Mouse (Mus musculus): Measurements from ENCODE around the gene Pcsk5.

Pcsk5 gene

GRCm38 (mm10) chr19:17572315-17572714 is 265.1 kb downstream of the Pcsk5 start:
- no peak for DNase-seq (ENCODE audit: low read depth)

GRCm38 (mm10) chr19:17570936-17571335 is 266.5 kb downstream of the Pcsk5 start:
- no peak for DNase-seq (ENCODE audit: low read depth)

- no peak for DNase-seq (ENCODE audit: low read depth)
Measured at GRCm38 (mm10) chr19:17567264-17567663, 270.2 kb downstream of the Pcsk5 start.

- DNase-seq (ENCODE audit: low read depth) = no peak
Measured at GRCm38 (mm10) chr19:17566097-17566496, 271.3 kb downstream of the Pcsk5 start.

GRCm38 (mm10) chr19:17558764-17559163 is 278.7 kb downstream of the Pcsk5 start:
- DNase-seq (ENCODE audit: low read depth) = no peak

- DNase-seq (ENCODE audit: low read depth) = no peak
Measured at GRCm38 (mm10) chr19:17555159-17555558, 282.3 kb downstream of the Pcsk5 start.

- no peak for DNase-seq (ENCODE audit: low read depth)
Measured at GRCm38 (mm10) chr19:17554571-17554970, 282.9 kb downstream of the Pcsk5 start.

GRCm38 (mm10) chr19:17553396-17554100 is 283.9 kb downstream of the Pcsk5 start:
- DNase-seq (ENCODE audit: low read depth) = no peak

GRCm38 (mm10) chr19:17528746-17529532 is 308.5 kb downstream of the Pcsk5 start:
- DNase-seq (ENCODE audit: low read depth) = no peak

GRCm38 (mm10) chr19:17525558-17525957 is 311.9 kb downstream of the Pcsk5 start:
- no peak for DNase-seq (ENCODE audit: low read depth)

- DNase-seq (ENCODE audit: low read depth) = no peak
Measured at GRCm38 (mm10) chr19:17514456-17514855, 323.0 kb downstream of the Pcsk5 start.

GRCm38 (mm10) chr19:17511283-17511682 is 326.1 kb downstream of the Pcsk5 start:
- no peak for DNase-seq (ENCODE audit: low read depth)

GRCm38 (mm10) chr19:17504212-17504611 is 333.2 kb downstream of the Pcsk5 start:
- DNase-seq (ENCODE audit: low read depth) = no peak

- no peak for DNase-seq (ENCODE audit: low read depth)
Measured at GRCm38 (mm10) chr19:17498586-17499235, 338.7 kb downstream of the Pcsk5 start.

- DNase-seq (ENCODE audit: low read depth) = no peak
Measured at GRCm38 (mm10) chr19:17496131-17496530, 341.3 kb downstream of the Pcsk5 start.

GRCm38 (mm10) chr19:17491822-17492544 is 345.4 kb downstream of the Pcsk5 start:
- DNase-seq (ENCODE audit: low read depth) = no peak

- DNase-seq (ENCODE audit: low read depth) = no peak
Measured at GRCm38 (mm10) chr19:17491322-17491721, 346.1 kb downstream of the Pcsk5 start.

GRCm38 (mm10) chr19:17489866-17490141 is 347.6 kb downstream of the Pcsk5 start:
- no peak for DNase-seq (ENCODE audit: low read depth)

GRCm38 (mm10) chr19:17489041-17489865 is 348.2 kb downstream of the Pcsk5 start:
- no peak for DNase-seq (ENCODE audit: low read depth)

- no peak for DNase-seq (ENCODE audit: low read depth)
Measured at GRCm38 (mm10) chr19:17482126-17482790, 355.2 kb downstream of the Pcsk5 start.

GRCm38 (mm10) chr19:17479471-17479870 is 358.0 kb downstream of the Pcsk5 start:
- no peak for DNase-seq (ENCODE audit: low read depth)
